ENCODE assay signal across 18 mouse cellular contexts in genomic region chr2:114443801-114444200, GRCm38 (mm10).
DNase-seq lines count a peak whose midpoint lies in the region; ATAC-seq and TF ChIP-seq lines count a peak whose summit lies in the region.
"Had no signal": no experiment of that assay in that cellular context is flagged by ENCODE, and none has a peak within 500 bp of the region (broad histone marks: within the 10 kb centered on the region; RNA-seq: fewer than 3 reads in every experiment).

No protein-coding gene starts in this region.

- H3K4me1 ChIP-seq in kidney, postnatal 0 days (replicated peaks; ENCODE audit: insufficient read depth, low read length): no peaks in the 10 kb centered on the region
- peaks cover 0 to 8% of the 10 kb centered on the region in 2 experiments; a peak in 2 of 4 replicates for H3K4me1 ChIP-seq in CH12.LX (ENCODE audit: control insufficient read depth in 1 of 2, insufficient read depth in 2 of 2)
- H3K4me1 ChIP-seq in forebrain, embryonic 11.5 days (replicated peaks; ENCODE audit: control insufficient read depth, insufficient read depth, low read length): peaks cover 3% of the 10 kb centered on the region; the same call in 1 of the 2 replicates
- H3K4me1 ChIP-seq: embryonic facial prominence, embryonic 15.5 days; heart, embryonic 15.5 days; limb, embryonic 12.5 days; midbrain, embryonic 13.5 days had no signal

- H3K27ac ChIP-seq in kidney, postnatal 0 days: no peak overlapping the region
- H3K27ac ChIP-seq in CH12.LX (ENCODE audit: insufficient read depth, low read depth): no peak overlapping the region
- no peak overlapping the region for H3K27ac ChIP-seq in forebrain, embryonic 11.5 days (ENCODE audit: low read depth, low read length)
- H3K27ac ChIP-seq: embryonic facial prominence, embryonic 15.5 days; forebrain, embryonic 12.5 days; heart, adult 2 months; heart, embryonic 15.5 days; limb, embryonic 12.5 days; liver, embryonic 14.5 days; midbrain, embryonic 13.5 days had no signal

- in situ Hi-C loops in CH12.LX (cut with MboI; ENCODE audit: low pct_ligation_motif_present, low pct_unique_long_range_greater_than_20kb, low sequenced_read_pairs): no loop called here

- TF ChIP-seq EP300 in CH12.LX (IDR thresholded peaks at IDR 0.05; ENCODE audit: low read length): no peak

- no peaks in the 10 kb centered on the region for H3K27me3 ChIP-seq in kidney, postnatal 0 days (ENCODE audit: insufficient read depth, low read length)
- no peaks in the 10 kb centered on the region for H3K27me3 ChIP-seq in CH12.LX (replicated peaks)
- H3K27me3 ChIP-seq in forebrain, embryonic 11.5 days (ENCODE audit: control insufficient read depth, insufficient read depth, low read length): no peaks in the 10 kb centered on the region
- H3K27me3 ChIP-seq: embryonic facial prominence, embryonic 15.5 days; forebrain, embryonic 12.5 days; heart, embryonic 15.5 days had no signal

- whole genome bisulfite sequencing in kidney, postnatal 0 days: 60% methylated on average over 2 of the region's 2 CpGs
- 85% methylated on average over 2 of the region's 2 CpGs for WGBS in forebrain, embryonic 11.5 days

- H3K9ac ChIP-seq in kidney, postnatal 0 days (ENCODE audit: low read depth, low read length): no peak overlapping the region
- H3K9ac ChIP-seq in CH12.LX (ENCODE audit: insufficient read depth, low read depth): no peak overlapping the region
- H3K9ac ChIP-seq in forebrain, embryonic 11.5 days (ENCODE audit: low read length): no peak overlapping the region
- H3K9ac ChIP-seq: embryonic facial prominence, embryonic 15.5 days; forebrain, embryonic 12.5 days; heart, embryonic 15.5 days; limb, embryonic 12.5 days; liver, embryonic 14.5 days; midbrain, embryonic 13.5 days had no signal

- no peak for TF ChIP-seq POLR2A in CH12.LX (IDR thresholded peaks at IDR 0.05; ENCODE audit: low read depth, low read length)

- H3K4me3 ChIP-seq in kidney, postnatal 0 days (replicated peaks; ENCODE audit: low read depth, low read length): no peak overlapping the region
- H3K4me3 ChIP-seq in CH12.LX (replicated peaks in 1 of 3; ENCODE audit: low read depth in 2 of 3, low read length in 2 of 3, poor library complexity in 1 of 3): no peak overlapping the region
- no peak overlapping the region for H3K4me3 ChIP-seq in forebrain, embryonic 11.5 days (ENCODE audit: low read depth, low read length)
- H3K4me3 ChIP-seq: embryonic facial prominence, embryonic 15.5 days; forebrain, embryonic 12.5 days; heart, adult 2 months; heart, embryonic 15.5 days; limb, embryonic 12.5 days; midbrain, embryonic 13.5 days had no signal

- no peaks in the 10 kb centered on the region for H3K79me2 ChIP-seq in CH12.LX (replicated peaks; ENCODE audit: control insufficient read depth, extremely low read depth, insufficient read depth, poor library complexity, severe bottlenecking)

- H3K36me3 ChIP-seq in kidney, postnatal 0 days (ENCODE audit: insufficient read depth, low read length): no peaks in the 10 kb centered on the region
- no peaks in the 10 kb centered on the region for H3K36me3 ChIP-seq in CH12.LX (replicated peaks in 1 of 2; ENCODE audit: control insufficient read depth in 1 of 2, insufficient read depth in 1 of 2, low read length in 1 of 2)
- H3K36me3 ChIP-seq in forebrain, embryonic 11.5 days (ENCODE audit: control insufficient read depth, insufficient read depth, low read length): no peaks in the 10 kb centered on the region
- H3K36me3 ChIP-seq: embryonic facial prominence, embryonic 15.5 days; forebrain, embryonic 12.5 days; heart, embryonic 15.5 days; limb, embryonic 12.5 days; midbrain, embryonic 13.5 days had no signal

- TF ChIP-seq CTCF in kidney, postnatal 0 days (IDR thresholded peaks at IDR 0.05; ENCODE audit: low read depth): no peak
- no peak for TF ChIP-seq CTCF in CH12.LX (conservative IDR thresholded peaks at IDR 0.05 in 1 of 2, IDR thresholded peaks at IDR 0.05 in 1 of 2; ENCODE audit: low read depth in 2 of 2, low read length in 2 of 2)

- no peak for ATAC-seq in kidney, postnatal 0 days (replicated peaks; ENCODE audit: low FRiP score, low read depth)
- no peak for ATAC-seq in forebrain, embryonic 11.5 days (replicated peaks; ENCODE audit: low FRiP score)
- ATAC-seq: lung, postnatal 0 days; midbrain, embryonic 13.5 days had no signal

- no peaks in the 10 kb centered on the region for H3K9me3 ChIP-seq in kidney, postnatal 0 days (replicated peaks; ENCODE audit: low read length)
- no peaks in the 10 kb centered on the region for H3K9me3 ChIP-seq in CH12.LX (replicated peaks; ENCODE audit: low read length)
- no peaks in the 10 kb centered on the region for H3K9me3 ChIP-seq in forebrain, embryonic 11.5 days (ENCODE audit: control insufficient read depth, low read length)
- H3K9me3 ChIP-seq: embryonic facial prominence, embryonic 15.5 days; forebrain, embryonic 12.5 days; heart, embryonic 15.5 days; limb, embryonic 12.5 days; midbrain, embryonic 13.5 days had no signal

- DNase-seq in kidney, postnatal 0 days (ENCODE audit: low spot score): peak; percentile 42
- no peak for DNase-seq in kidney, adult 11 months
- DNase-seq in CH12.LX (ENCODE audit: extremely low read depth): peak; percentile 42
- peak; percentile 61 for DNase-seq in adrenal gland, postnatal 14 days
- peak; percentile 4 to 12 for DNase-seq in kidney, postnatal 4 days
- DNase-seq in forebrain, embryonic 11.5 days (ENCODE audit: low spot score): no peak
- DNase-seq in right cerebral cortex, adult 2 months (ENCODE audit: low spot score in 2 of 2): no peak
- DNase-seq: cerebellum, adult 11-12 months; gastrocnemius, postnatal 10 days; heart, adult 2 months; thymus, postnatal 4 days had no signal

- H3K4me2 ChIP-seq in kidney, postnatal 0 days (ENCODE audit: low read length): no peak overlapping the region
- H3K4me2 ChIP-seq in CH12.LX (ENCODE audit: insufficient read depth, low read depth, poor library complexity, severe bottlenecking): peak overlapping the region; percentile 56; the same call in 1 of the 2 replicates
- no peak overlapping the region for H3K4me2 ChIP-seq in forebrain, embryonic 11.5 days (ENCODE audit: low read depth, low read length, severe bottlenecking)
- H3K4me2 ChIP-seq: embryonic facial prominence, embryonic 15.5 days; forebrain, embryonic 12.5 days; heart, embryonic 15.5 days; limb, embryonic 12.5 days; midbrain, embryonic 13.5 days had no signal

- dilution Hi-C loops in CH12.LX (cut with MboI; ENCODE audit: extremely low pct_ligation_motif_present, extremely low pct_unique_long_range_greater_than_20kb, low sequenced_read_pairs): no loop called here

- TF ChIP-seq RAD21 in CH12.LX (IDR thresholded peaks at IDR 0.05; ENCODE audit: low read depth, low read length): no peak

TF ChIP-seq in CH12.LX, 34 proteins besides CTCF, POLR2A, EP300 and RAD21:
- TF ChIP-seq TBP (conservative IDR thresholded peaks at IDR 0.05; ENCODE audit: low read depth, low read length) (no peak), MEF2A (IDR thresholded peaks at IDR 0.05; ENCODE audit: borderline replicate concordance, low read depth, low read length) (no peak), ETS1 (conservative IDR thresholded peaks at IDR 0.05; ENCODE audit: low read depth, low read length) (no peak), KAT2A (IDR thresholded peaks at IDR 0.05; ENCODE audit: insufficient replicate concordance, low read length) (no peak)
TF ChIP-seq in CH12.LX: peak in this region for 0.

Comparison
In these comparisons a context has a peak if more than half of its experiments do, and no peak if none do; other contexts are left out.
1. DNase-seq: peak in kidney, postnatal 0 days (single experiment), CH12.LX (single experiment), adrenal gland, postnatal 14 days (single experiment) and kidney, postnatal 4 days (2 of 2); none in kidney, adult 11 months (single experiment), forebrain, embryonic 11.5 days (single experiment) and right cerebral cortex, adult 2 months (0 of 2).